Mouse (Mus musculus) intestine, embryonic 15.5 days (tissue): ENCODE measurements at regions not wholly inside any gene's neighbourhood (a gene's known extent, or its start where the extent isn't known, plus 50 kb on each side); places are given as distances from the start of the nearest gene placed in this dataset.

Source experiments
- ATAC-seq: fragments of 200-750 bp; cut with Nextera tagmentation; 2 replicates; pipeline ENCODE4 v1.8.0; 2017; ENCODE audit warnings: moderate TSS enrichment, moderate library complexity
- H3K27ac ChIP-seq: fragments of 300-500 bp; sonication (generic); 2 replicates; pipeline ENCODE4 v1.5.1; 2015; ENCODE audit warnings: mild to moderate bottlenecking, inconsistent platforms
- H3K27me3 ChIP-seq: fragments of 300-500 bp; sonication (generic); replicated peaks from 2 replicates; pipeline ENCODE4 v1.6.1; 2015; ENCODE audit warnings: inconsistent platforms
- H3K36me3 ChIP-seq: fragments of 300-500 bp; sonication (generic); 2 replicates; pipeline ENCODE4 v1.6.1; 2015; ENCODE audit warnings: inconsistent platforms
- H3K4me1 ChIP-seq: fragments of 300-500 bp; sonication (generic); replicated peaks from 2 replicates; pipeline ENCODE4 v1.6.1; 2015; ENCODE audit warnings: inconsistent platforms
- H3K4me2 ChIP-seq: fragments of 300-500 bp; sonication (generic); replicated peaks from 2 replicates; pipeline ENCODE4 v1.6.1; 2015; ENCODE audit warnings: mild to moderate bottlenecking, inconsistent platforms
- H3K4me3 ChIP-seq: fragments of 300-500 bp; sonication (generic); replicated peaks from 2 replicates; pipeline ENCODE4 v1.5.1; 2015; ENCODE audit warnings: inconsistent platforms
- H3K9ac ChIP-seq: fragments of 300-500 bp; sonication (generic); 2 replicates; pipeline ENCODE4 v1.6.1; 2015; ENCODE audit warnings: inconsistent platforms
- H3K9me3 ChIP-seq: fragments of 300-500 bp; sonication (generic); 2 replicates; pipeline ENCODE4 v1.6.1; 2016; ENCODE audit warnings: inconsistent platforms
- WGBS: fragments of 180-500 bp; shearing (Covaris S2); methylation state at CpG from one replicate; pipeline ENCODE4 v1.1.7; 2015; 5-methylcytosine and 5-hydroxymethylcytosine counted together

DNA sequence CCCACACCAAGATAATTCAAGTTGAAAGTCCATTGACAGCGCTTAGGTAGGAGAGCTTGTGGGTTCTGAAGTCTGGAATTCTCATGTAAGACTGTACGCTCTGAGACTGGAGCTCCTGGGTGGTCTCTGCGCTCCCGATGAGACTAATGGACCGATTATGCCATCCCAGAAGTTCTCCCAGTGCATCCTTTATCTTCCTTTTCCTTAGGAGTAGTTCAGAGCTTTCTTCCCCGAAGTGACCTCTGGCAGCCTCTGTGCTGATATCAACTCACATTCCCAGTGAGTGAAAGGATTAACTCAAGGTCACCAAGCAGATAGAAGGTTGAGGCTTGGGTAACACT is 320.7 kb upstream of the Jarid2 start:
- WGBS = 59% methylated on average over 6 of the region's 6 CpGs
- Histone ChIP-seq H3K9ac (no peak overlapping the region), H3K4me3 (no peak overlapping the region), H3K27me3 (no peaks in the 10 kb centered on the region), H3K4me1 (peaks cover 10% of the 10 kb centered on the region; the same call in 1 of the 2 replicates), H3K4me2 (no peak overlapping the region), H3K27ac (no peak overlapping the region), H3K9me3 (no peaks in the 10 kb centered on the region), H3K36me3 (no peaks in the 10 kb centered on the region)
- ATAC-seq = peak; percentile 27; the same call in 1 of the 2 replicates

DNA sequence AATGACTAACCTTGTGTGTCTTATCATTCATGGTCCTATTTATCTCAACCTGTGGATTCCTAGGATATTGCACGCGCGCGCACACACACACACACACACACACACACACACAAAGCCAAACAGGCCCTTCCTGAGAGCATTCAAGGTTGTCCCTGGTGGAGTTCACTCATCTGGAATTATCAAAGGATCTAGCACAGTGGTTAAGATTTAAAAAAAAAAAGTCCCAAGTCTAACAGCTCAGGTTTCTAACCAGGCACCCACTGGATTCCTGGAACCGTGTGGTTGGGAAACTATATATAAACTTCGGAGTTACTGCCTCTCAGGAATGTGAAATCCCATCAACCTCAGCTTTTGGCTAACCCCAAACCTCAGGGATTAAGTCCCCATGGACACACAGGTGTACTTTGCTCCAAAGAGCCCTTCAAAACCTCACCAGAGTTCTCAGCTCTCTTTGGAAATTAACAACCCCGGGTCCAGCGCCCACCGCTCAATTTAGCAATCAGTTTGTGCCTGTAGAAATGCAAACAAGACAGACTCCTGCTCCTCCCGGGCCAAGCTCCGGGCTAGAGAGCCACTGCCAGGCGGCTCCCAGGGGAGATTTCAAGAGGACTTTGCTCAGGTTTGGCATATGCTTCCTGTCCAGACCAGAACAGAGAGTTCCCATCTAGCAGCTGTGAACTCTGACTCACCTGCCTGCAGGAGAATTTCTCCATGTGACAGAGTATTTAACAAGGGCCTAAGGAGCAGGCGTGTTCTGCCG is 320.1 kb upstream of the Jarid2 start:
- Histone ChIP-seq H3K9me3 (no peaks in the 10 kb centered on the region), H3K27me3 (no peaks in the 10 kb centered on the region), H3K4me1 (peaks cover 10% of the 10 kb centered on the region; the same call in 1 of the 2 replicates), H3K9ac (no peak overlapping the region), H3K36me3 (no peaks in the 10 kb centered on the region), H3K4me3 (no peak overlapping the region), H3K27ac (peak overlapping the region; percentile 72), H3K4me2 (no peak overlapping the region)
- WGBS = 36% methylated on average over 14 of the region's 14 CpGs
- peak; percentile 93 for ATAC-seq

DNA sequence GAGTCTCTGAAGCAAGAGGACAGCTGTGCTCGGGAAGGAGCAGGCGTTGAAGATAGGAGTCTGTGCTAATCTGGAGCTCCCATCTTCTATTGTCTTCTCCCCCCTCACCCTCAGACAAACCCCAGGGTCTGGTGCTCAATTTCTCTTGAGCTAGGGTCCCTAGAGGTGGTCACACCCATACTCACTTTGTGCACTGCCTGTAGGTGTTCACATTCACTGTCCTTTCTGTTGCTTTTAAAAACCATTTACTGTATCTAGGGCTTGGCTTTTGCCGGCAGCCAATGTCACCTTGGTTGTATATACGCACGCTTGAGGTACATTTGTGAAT is 319.6 kb upstream of the Jarid2 start:
- H3K4me2 ChIP-seq = no peak overlapping the region
- no peaks in the 10 kb centered on the region for H3K27me3 ChIP-seq
- no peak overlapping the region for H3K9ac ChIP-seq
- peak overlapping the region; percentile 72; the same call in 1 of the 2 replicates for H3K27ac ChIP-seq
- H3K36me3 ChIP-seq = no peaks in the 10 kb centered on the region
- WGBS = 67% methylated on average over 5 of the region's 5 CpGs
- ATAC-seq = no peak
- no peaks in the 10 kb centered on the region for H3K9me3 ChIP-seq
- H3K4me1 ChIP-seq = peaks cover 8% of the 10 kb centered on the region; the same call in 1 of the 2 replicates
- H3K4me3 ChIP-seq = no peak overlapping the region

DNA sequence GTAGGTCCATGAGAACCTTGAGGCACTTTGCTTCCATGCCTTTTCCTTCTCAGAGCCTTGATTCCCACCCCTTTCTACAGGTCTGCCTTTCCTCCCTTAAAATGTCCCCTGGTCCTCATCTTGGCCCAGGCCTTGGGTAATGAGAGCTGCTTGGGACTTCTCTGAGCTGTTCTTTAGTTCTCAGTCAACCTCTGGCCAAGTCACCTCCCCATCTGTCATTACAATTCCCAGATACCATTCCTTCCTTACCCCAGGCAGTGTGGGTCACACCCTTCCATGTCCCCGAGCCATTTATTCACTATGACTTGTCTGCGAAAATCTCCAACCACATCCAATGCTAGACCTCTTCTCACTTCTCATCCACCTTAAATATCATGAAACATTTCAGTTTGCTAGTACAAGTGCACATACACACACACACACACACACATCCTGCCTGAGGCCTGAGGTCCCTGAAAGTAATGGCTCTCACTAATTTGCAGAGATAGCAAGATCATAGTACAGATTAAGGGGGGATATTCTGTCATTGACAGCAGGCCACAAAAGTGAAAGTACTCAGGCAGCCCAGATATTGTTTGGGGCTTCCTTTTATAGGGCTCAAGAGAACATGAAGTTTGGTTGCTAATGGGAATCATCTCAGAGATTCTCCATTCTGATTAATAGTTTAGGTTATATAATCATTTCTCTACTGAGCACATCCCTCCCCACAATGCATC is 317.3 kb upstream of the Jarid2 start:
- no peak overlapping the region for H3K4me2 ChIP-seq
- H3K9ac ChIP-seq = no peak overlapping the region
- H3K27me3 ChIP-seq = no peaks in the 10 kb centered on the region
- ATAC-seq = no peak
- no peak overlapping the region for H3K27ac ChIP-seq
- WGBS = 95% methylated on average over 2 of the region's 2 CpGs
- peaks cover 10% of the 10 kb centered on the region for H3K4me1 ChIP-seq
- H3K9me3 ChIP-seq = no peaks in the 10 kb centered on the region
- H3K36me3 ChIP-seq = no peaks in the 10 kb centered on the region
- no peak overlapping the region for H3K4me3 ChIP-seq

DNA sequence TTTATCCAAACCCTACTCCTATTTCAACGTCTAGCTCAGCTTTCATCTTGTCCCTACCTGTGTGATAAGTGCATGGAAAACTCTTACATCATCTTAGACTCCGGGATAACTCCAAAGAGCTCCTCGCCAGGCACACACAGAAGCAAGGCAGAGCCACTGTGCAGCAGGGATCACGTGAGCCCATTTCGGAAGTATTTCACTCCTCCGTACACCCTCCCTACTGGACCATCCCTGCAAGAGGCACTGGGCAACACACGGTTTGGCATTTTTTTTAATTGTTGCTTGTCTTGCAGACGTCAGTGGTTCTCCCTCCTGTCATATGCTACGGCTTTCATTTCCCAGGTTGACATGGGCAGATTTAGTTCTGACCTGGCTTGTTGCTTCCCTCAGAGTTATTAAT is 316.0 kb upstream of the Jarid2 start:
- 54% methylated on average over 9 of the region's 9 CpGs for WGBS
- no peak for ATAC-seq
- H3K27me3 ChIP-seq = no peaks in the 10 kb centered on the region
- no peak overlapping the region for H3K4me2 ChIP-seq
- no peaks in the 10 kb centered on the region for H3K9me3 ChIP-seq
- no peak overlapping the region for H3K27ac ChIP-seq
- H3K9ac ChIP-seq = no peak overlapping the region
- H3K4me3 ChIP-seq = no peak overlapping the region
- H3K4me1 ChIP-seq = peaks cover 16% of the 10 kb centered on the region
- no peaks in the 10 kb centered on the region for H3K36me3 ChIP-seq

DNA sequence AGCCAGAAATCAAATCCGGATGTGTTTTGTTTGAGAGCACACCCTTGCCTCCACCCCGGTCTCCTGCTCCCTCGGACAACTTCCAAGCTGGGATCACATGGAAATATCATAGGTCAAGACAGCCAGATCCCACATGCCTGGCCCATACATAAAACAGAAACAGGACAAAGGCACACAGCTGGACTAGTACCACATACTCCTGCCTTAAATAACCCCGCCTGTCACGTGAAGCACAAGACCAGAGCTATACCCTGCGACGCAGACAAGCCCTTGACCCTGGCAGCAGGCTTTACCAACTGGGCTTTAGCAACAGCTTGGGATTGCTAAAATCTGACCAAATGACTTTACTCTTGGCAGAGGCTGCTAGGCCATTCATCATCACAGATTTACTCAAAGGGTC is 313.3 kb upstream of the Jarid2 start:
- Histone ChIP-seq H3K36me3 (no peaks in the 10 kb centered on the region), H3K27me3 (no peaks in the 10 kb centered on the region), H3K27ac (no peak overlapping the region), H3K9ac (no peak overlapping the region), H3K4me1 (peaks cover 22% of the 10 kb centered on the region), H3K9me3 (no peaks in the 10 kb centered on the region), H3K4me3 (no peak overlapping the region), H3K4me2 (no peak overlapping the region)
- ATAC-seq = no peak
- 56% methylated on average over 7 of the region's 7 CpGs for WGBS

DNA sequence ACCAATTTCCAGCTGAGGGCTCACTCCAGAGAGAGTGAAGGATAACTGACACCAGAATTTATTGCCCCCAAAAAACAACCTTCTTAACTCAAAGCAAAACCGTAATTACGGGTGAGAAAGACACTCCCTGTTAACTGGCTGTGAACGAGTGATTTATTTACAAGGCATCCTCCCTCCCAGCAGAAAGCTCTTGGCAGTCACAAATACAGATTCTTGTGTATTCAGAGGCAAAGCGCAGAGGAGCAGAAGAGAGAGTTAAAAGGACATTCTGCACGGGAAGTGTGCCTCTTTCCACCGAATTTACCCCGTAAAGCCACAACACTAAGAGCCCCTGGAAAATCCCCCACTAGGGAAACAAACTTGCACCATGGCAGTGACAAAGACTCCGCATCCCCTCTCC is 312.3 kb upstream of the Jarid2 start:
- no peaks in the 10 kb centered on the region for H3K36me3 ChIP-seq
- 11% methylated on average over 8 of the region's 8 CpGs for WGBS
- H3K4me2 ChIP-seq = peak overlapping the region; percentile 30; the same call in 1 of the 2 replicates
- H3K27ac ChIP-seq = no peak overlapping the region
- no peaks in the 10 kb centered on the region for H3K27me3 ChIP-seq
- ATAC-seq = no peak
- no peaks in the 10 kb centered on the region for H3K9me3 ChIP-seq
- H3K9ac ChIP-seq = no peak overlapping the region
- H3K4me1 ChIP-seq = peaks cover 22% of the 10 kb centered on the region
- no peak overlapping the region for H3K4me3 ChIP-seq

DNA sequence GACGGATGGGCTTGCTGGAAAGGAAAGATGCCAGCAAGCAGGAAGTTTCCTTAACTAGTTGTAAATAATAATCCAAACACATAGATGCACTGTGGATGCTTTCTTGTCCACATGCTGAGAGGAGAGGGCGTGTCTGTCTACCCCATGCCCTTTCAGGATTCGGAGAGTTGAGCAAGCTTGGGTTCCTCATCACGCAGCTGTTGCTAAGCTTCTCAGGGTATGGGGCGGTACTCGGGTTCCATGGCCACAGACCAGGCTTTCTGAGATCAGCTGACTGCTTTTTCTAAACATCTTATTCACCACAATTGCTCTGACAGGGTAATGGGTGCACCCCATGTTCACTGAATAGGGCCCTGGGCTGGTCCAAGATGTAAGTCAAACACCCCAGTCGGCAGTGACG is 310.2 kb upstream of the Jarid2 start:
- H3K9ac ChIP-seq = no peak overlapping the region
- 80% methylated on average over 8 of the region's 8 CpGs for WGBS
- H3K36me3 ChIP-seq = no peaks in the 10 kb centered on the region
- peaks cover 22% of the 10 kb centered on the region for H3K4me1 ChIP-seq
- no peaks in the 10 kb centered on the region for H3K9me3 ChIP-seq
- no peaks in the 10 kb centered on the region for H3K27me3 ChIP-seq
- no peak; the same call in 1 of the 2 replicates for ATAC-seq
- H3K4me3 ChIP-seq = no peak overlapping the region
- no peak overlapping the region for H3K4me2 ChIP-seq
- 0 out of 2 replicates have a peak overlapping the region, but pooled peaks have one; percentile 71 for H3K27ac ChIP-seq

DNA sequence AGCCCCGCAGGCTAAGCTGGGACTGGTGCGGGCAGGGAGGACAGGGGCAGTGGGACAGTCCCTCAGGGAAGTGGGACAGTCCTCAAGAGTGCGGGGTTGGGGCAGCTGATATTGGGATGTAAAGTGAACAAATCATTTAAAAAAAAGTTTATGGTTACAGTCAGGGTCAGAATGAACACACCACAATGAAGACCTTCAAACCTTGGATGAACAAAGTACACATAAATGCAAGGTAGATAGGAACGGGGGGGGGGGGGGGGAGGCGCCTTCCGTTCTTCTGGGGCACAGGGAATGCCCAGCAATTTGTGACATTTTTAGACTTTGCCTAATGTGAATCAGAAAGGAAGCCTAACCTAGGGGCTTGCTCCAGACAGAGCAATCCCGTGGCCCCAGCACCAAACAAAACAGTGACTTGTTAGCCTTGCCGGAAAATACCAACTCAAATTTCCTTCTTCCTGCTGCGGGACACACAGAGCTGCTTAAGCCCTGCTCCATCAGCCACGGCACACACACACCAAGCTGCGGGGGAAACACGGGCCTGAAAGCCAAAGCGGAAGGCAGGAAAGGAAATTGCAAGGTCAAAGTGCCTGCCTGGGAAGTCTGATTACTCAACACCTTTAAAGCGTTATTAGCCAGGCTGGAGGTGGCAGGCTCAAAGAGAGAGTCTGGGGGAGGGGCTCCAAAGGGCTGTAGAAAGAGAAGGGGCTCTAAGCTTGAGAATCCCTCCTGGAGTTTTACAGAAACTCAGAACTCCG is 309.6 kb upstream of the Jarid2 start:
- WGBS = 15% methylated on average over 14 of the region's 15 CpGs
- Histone ChIP-seq H3K4me1 (peaks cover 22% of the 10 kb centered on the region), H3K36me3 (no peaks in the 10 kb centered on the region), H3K27me3 (no peaks in the 10 kb centered on the region), H3K27ac (peak overlapping the region; percentile 71; the same call in 1 of the 2 replicates), H3K9me3 (no peaks in the 10 kb centered on the region), H3K4me3 (no peak overlapping the region), H3K9ac (no peak overlapping the region), H3K4me2 (peak overlapping the region; percentile 35)
- peak; percentile 85 for ATAC-seq

DNA sequence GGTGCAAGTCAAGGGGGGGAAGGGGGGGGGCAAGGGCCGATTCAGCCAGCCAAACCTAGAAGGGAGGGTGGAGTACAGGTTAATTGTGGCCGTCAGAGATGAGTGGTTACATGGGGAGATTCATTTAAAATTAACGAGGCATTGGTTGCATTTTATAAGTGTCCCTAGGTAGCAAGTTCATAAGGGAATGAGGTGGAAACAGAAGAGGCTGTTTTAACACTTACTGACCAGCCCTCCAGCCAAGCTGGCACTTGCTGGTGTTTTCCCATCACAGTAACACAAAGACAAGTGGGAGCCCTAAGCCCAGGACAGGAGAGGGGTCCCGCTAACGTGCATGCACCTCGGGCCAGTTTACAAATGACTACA is 309.1 kb upstream of the Jarid2 start:
- ATAC-seq = no peak; the same call in 1 of the 2 replicates
- Histone ChIP-seq H3K9ac (no peak overlapping the region), H3K27me3 (no peaks in the 10 kb centered on the region), H3K4me2 (peak overlapping the region; percentile 35), H3K9me3 (no peaks in the 10 kb centered on the region), H3K27ac (no peak overlapping the region), H3K4me1 (peaks cover 22% of the 10 kb centered on the region), H3K4me3 (no peak overlapping the region), H3K36me3 (no peaks in the 10 kb centered on the region)
- 30% methylated on average over 6 of the region's 6 CpGs for WGBS

DNA sequence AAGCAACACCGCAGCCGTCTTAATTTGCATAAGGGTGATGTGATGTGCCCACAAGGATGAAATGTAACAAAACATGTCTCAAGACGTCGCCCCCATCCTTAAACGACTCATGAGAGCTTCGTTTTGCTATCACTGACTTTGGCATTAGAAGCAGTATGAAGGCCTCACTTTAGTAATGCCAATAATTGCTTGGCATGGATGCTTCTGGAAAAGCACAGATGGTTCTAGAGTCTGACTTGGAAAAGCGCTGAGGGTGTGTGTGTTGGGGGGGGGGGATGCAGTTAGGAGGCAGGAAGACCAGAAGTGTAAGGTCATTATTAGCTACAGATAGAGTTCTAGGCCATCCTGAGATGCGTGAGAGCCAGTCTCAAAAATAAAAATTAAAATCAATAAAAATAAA is 308.3 kb upstream of the Jarid2 start:
- Histone ChIP-seq H3K36me3 (no peaks in the 10 kb centered on the region), H3K4me1 (peaks cover 22% of the 10 kb centered on the region), H3K4me3 (no peak overlapping the region), H3K9ac (no peak overlapping the region), H3K9me3 (no peaks in the 10 kb centered on the region), H3K27me3 (no peaks in the 10 kb centered on the region), H3K27ac (no peak overlapping the region), H3K4me2 (no peak overlapping the region)
- WGBS = 94% methylated on average over 8 of the region's 8 CpGs
- ATAC-seq = no peak

DNA sequence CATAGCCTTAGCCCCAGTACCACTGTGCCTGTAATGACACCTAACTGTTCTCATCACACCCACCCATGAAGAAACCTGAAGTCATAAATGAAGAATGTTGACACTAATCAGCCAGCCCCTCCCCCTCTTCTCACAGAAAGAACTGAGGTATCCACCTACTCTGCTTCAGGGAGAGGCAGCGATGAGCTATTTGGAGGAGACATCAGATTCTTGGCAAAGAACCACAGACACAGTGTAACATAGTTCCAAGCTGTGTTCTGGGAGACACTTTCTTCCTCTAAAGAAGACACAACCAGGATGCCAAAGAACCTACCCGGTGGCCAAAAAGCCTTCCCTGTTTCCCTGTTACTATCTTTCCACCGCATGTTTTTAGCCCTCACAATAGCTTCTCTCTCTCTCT is 307.8 kb upstream of the Jarid2 start:
- no peak overlapping the region for H3K27ac ChIP-seq
- peaks cover 22% of the 10 kb centered on the region for H3K4me1 ChIP-seq
- no peak overlapping the region for H3K4me2 ChIP-seq
- no peak overlapping the region for H3K4me3 ChIP-seq
- H3K36me3 ChIP-seq = no peaks in the 10 kb centered on the region
- no peak for ATAC-seq
- no peaks in the 10 kb centered on the region for H3K9me3 ChIP-seq
- H3K27me3 ChIP-seq = no peaks in the 10 kb centered on the region
- H3K9ac ChIP-seq = no peak overlapping the region
- WGBS = 70% methylated on average over 3 of the region's 3 CpGs
